Mouse (Mus musculus): ENCODE results near the gene Tmprss3. TPM values are rescaled to one million over a fixed set of nuclear protein-coding genes. Genes with fewer than 3 reads are reported as not detected.

The Tmprss3 gene
- polyA plus RNA-seq, 1 experiment from 2014 or later: not detected

- Histone ChIP-seq H3K27me3 (ENCODE audit: control insufficient read depth, insufficient read depth, low read length) (no peaks in the 10 kb centered on the region), H3K4me1 (replicated peaks; ENCODE audit: control insufficient read depth, insufficient read depth, low read length) (no peaks in the 10 kb centered on the region), H3K36me3 (ENCODE audit: control insufficient read depth, insufficient read depth, low read length) (no peaks in the 10 kb centered on the region), H3K9me3 (ENCODE audit: control insufficient read depth, low read length) (no peaks in the 10 kb centered on the region), H3K4me3 (ENCODE audit: low read depth, low read length) (no peak overlapping the region), H3K9ac (ENCODE audit: low read depth, low read length) (no peak overlapping the region), H3K27ac (ENCODE audit: low read depth, low read length) (no peak overlapping the region), H3K4me2 (replicated peaks; ENCODE audit: low read depth, low read length) (no peak overlapping the region)
- 84% methylated on average over 12 of the region's 12 CpGs for WGBS
- DNase-seq (ENCODE audit: low spot score): no peak
- no peak for ATAC-seq (ENCODE audit: low FRiP score)
Measured at GRCm38 (mm10) chr17:31184269-31184990, 14.3 kb downstream of the Tmprss3 start.

- no peak for DNase-seq (ENCODE audit: low spot score)
- no peak for ATAC-seq (ENCODE audit: low FRiP score)
- H3K4me3 ChIP-seq (ENCODE audit: low read depth, low read length): no peak overlapping the region
- H3K27ac ChIP-seq (ENCODE audit: low read depth, low read length): no peak overlapping the region
- H3K27me3 ChIP-seq (ENCODE audit: control insufficient read depth, insufficient read depth, low read length): no peaks in the 10 kb centered on the region
- no peak overlapping the region for H3K9ac ChIP-seq (ENCODE audit: low read depth, low read length)
- 71% methylated on average over 12 of the region's 12 CpGs for WGBS
- no peaks in the 10 kb centered on the region for H3K36me3 ChIP-seq (ENCODE audit: control insufficient read depth, insufficient read depth, low read length)
- no peaks in the 10 kb centered on the region for H3K9me3 ChIP-seq (ENCODE audit: control insufficient read depth, low read length)
- no peak overlapping the region for H3K4me2 ChIP-seq (replicated peaks; ENCODE audit: low read depth, low read length)
- no peaks in the 10 kb centered on the region for H3K4me1 ChIP-seq (replicated peaks; ENCODE audit: control insufficient read depth, insufficient read depth, low read length)
Measured at GRCm38 (mm10) chr17:31183180-31183974, 15.4 kb downstream of the Tmprss3 start.

GRCm38 (mm10) chr17:31181490-31181889, 17.3 kb downstream of the Tmprss3 start:
- Histone ChIP-seq H3K4me2 (replicated peaks; ENCODE audit: low read depth, low read length) (no peak overlapping the region), H3K36me3 (ENCODE audit: control insufficient read depth, insufficient read depth, low read length) (no peaks in the 10 kb centered on the region), H3K9ac (ENCODE audit: low read depth, low read length) (no peak overlapping the region), H3K9me3 (ENCODE audit: control insufficient read depth, low read length) (no peaks in the 10 kb centered on the region), H3K27ac (ENCODE audit: low read depth, low read length) (no peak overlapping the region), H3K27me3 (ENCODE audit: control insufficient read depth, insufficient read depth, low read length) (no peaks in the 10 kb centered on the region), H3K4me3 (ENCODE audit: low read depth, low read length) (no peak overlapping the region), H3K4me1 (replicated peaks; ENCODE audit: control insufficient read depth, insufficient read depth, low read length) (no peaks in the 10 kb centered on the region)
- DNase-seq (ENCODE audit: low spot score) (no peak), ATAC-seq (ENCODE audit: low FRiP score) (no peak)
- WGBS: 90% methylated on average over 4 of the region's 4 CpGs

GRCm38 (mm10) chr17:31176321-31176720, 22.5 kb downstream of the Tmprss3 start:
- no peak for ATAC-seq (ENCODE audit: low FRiP score)
- Histone ChIP-seq H3K4me2 (replicated peaks; ENCODE audit: low read depth, low read length) (no peak overlapping the region), H3K4me1 (replicated peaks; ENCODE audit: control insufficient read depth, insufficient read depth, low read length) (no peaks in the 10 kb centered on the region), H3K4me3 (ENCODE audit: low read depth, low read length) (no peak overlapping the region), H3K9ac (ENCODE audit: low read depth, low read length) (no peak overlapping the region), H3K9me3 (ENCODE audit: control insufficient read depth, low read length) (no peaks in the 10 kb centered on the region), H3K27ac (ENCODE audit: low read depth, low read length) (no peak overlapping the region), H3K27me3 (ENCODE audit: control insufficient read depth, insufficient read depth, low read length) (no peaks in the 10 kb centered on the region), H3K36me3 (ENCODE audit: control insufficient read depth, insufficient read depth, low read length) (no peaks in the 10 kb centered on the region)
- 92% methylated on average over 4 of the region's 4 CpGs for WGBS
- DNase-seq (ENCODE audit: low spot score): no peak

GRCm38 (mm10) chr17:31169796-31170195, 29.0 kb downstream of the Tmprss3 start:
- no peaks in the 10 kb centered on the region for H3K27me3 ChIP-seq (ENCODE audit: control insufficient read depth, insufficient read depth, low read length)
- no peak overlapping the region for H3K4me2 ChIP-seq (replicated peaks; ENCODE audit: low read depth, low read length)
- ATAC-seq (ENCODE audit: low FRiP score): no peak
- WGBS: 88% methylated on average over 5 of the region's 5 CpGs
- no peaks in the 10 kb centered on the region for H3K36me3 ChIP-seq (ENCODE audit: control insufficient read depth, insufficient read depth, low read length)
- no peak overlapping the region for H3K4me3 ChIP-seq (ENCODE audit: low read depth, low read length)
- no peaks in the 10 kb centered on the region for H3K4me1 ChIP-seq (replicated peaks; ENCODE audit: control insufficient read depth, insufficient read depth, low read length)
- DNase-seq (ENCODE audit: low spot score): no peak
- no peak overlapping the region for H3K9ac ChIP-seq (ENCODE audit: low read depth, low read length)
- no peaks in the 10 kb centered on the region for H3K9me3 ChIP-seq (ENCODE audit: control insufficient read depth, low read length)
- no peak overlapping the region for H3K27ac ChIP-seq (ENCODE audit: low read depth, low read length)

GRCm38 (mm10) chr17:31165127-31165526, 33.6 kb downstream of the Tmprss3 start, which contains the start of gene Tff1:
TSS of gene Tff1 (minus strand) at chr17:31165277.
- Histone ChIP-seq H3K4me2 (replicated peaks; ENCODE audit: low read depth, low read length) (no peak within 1 kb of the TSS), H3K9ac (ENCODE audit: low read depth, low read length) (no peak within 1 kb of the TSS), H3K36me3 (ENCODE audit: control insufficient read depth, insufficient read depth, low read length) (no peaks in the 10 kb centered on the region), H3K4me1 (replicated peaks; ENCODE audit: control insufficient read depth, insufficient read depth, low read length) (no peaks in the 10 kb centered on the region), H3K27me3 (ENCODE audit: control insufficient read depth, insufficient read depth, low read length) (no peaks in the 10 kb centered on the region), H3K27ac (ENCODE audit: low read depth, low read length) (no peak within 1 kb of the TSS), H3K4me3 (ENCODE audit: low read depth, low read length) (no peak within 1 kb of the TSS), H3K9me3 (ENCODE audit: control insufficient read depth, low read length) (no peaks in the 10 kb centered on the region)
- no peak for DNase-seq (ENCODE audit: low spot score)
- ATAC-seq (ENCODE audit: low FRiP score): no peak
- 87% methylated on average over 6 of the region's 6 CpGs for WGBS

- no peak for DNase-seq (ENCODE audit: low spot score)
- no peak overlapping the region for H3K9ac ChIP-seq (ENCODE audit: low read depth, low read length)
Measured at GRCm38 (mm10) chr17:31163821-31164220, 35.0 kb downstream of the Tmprss3 start.

GRCm38 (mm10) chr17:31162607-31163006, 36.2 kb downstream of the Tmprss3 start:
- Histone ChIP-seq H3K27me3 (ENCODE audit: control insufficient read depth, insufficient read depth, low read length) (no peaks in the 10 kb centered on the region), H3K9ac (ENCODE audit: low read depth, low read length) (no peak overlapping the region), H3K4me3 (ENCODE audit: low read depth, low read length) (no peak overlapping the region), H3K4me2 (replicated peaks; ENCODE audit: low read depth, low read length) (no peak overlapping the region), H3K27ac (ENCODE audit: low read depth, low read length) (no peak overlapping the region), H3K36me3 (ENCODE audit: control insufficient read depth, insufficient read depth, low read length) (no peaks in the 10 kb centered on the region), H3K9me3 (ENCODE audit: control insufficient read depth, low read length) (no peaks in the 10 kb centered on the region), H3K4me1 (replicated peaks; ENCODE audit: control insufficient read depth, insufficient read depth, low read length) (no peaks in the 10 kb centered on the region)
- DNase-seq (ENCODE audit: low spot score) (no peak), ATAC-seq (ENCODE audit: low FRiP score) (no peak)
- WGBS: 92% methylated on average over 12 of the region's 12 CpGs

More at GRCm38 (mm10) chr17:31163821-31164220, 35.0 kb downstream of the Tmprss3 start:
- no peak overlapping the region for H3K4me3 ChIP-seq (ENCODE audit: low read depth, low read length)
- 83% methylated on average over 2 of the region's 2 CpGs for WGBS
- no peaks in the 10 kb centered on the region for H3K27me3 ChIP-seq (ENCODE audit: control insufficient read depth, insufficient read depth, low read length)
- no peak overlapping the region for H3K4me2 ChIP-seq (replicated peaks; ENCODE audit: low read depth, low read length)
- H3K27ac ChIP-seq (ENCODE audit: low read depth, low read length): no peak overlapping the region
- no peaks in the 10 kb centered on the region for H3K4me1 ChIP-seq (replicated peaks; ENCODE audit: control insufficient read depth, insufficient read depth, low read length)
- H3K9me3 ChIP-seq (ENCODE audit: control insufficient read depth, low read length): no peaks in the 10 kb centered on the region
- no peaks in the 10 kb centered on the region for H3K36me3 ChIP-seq (ENCODE audit: control insufficient read depth, insufficient read depth, low read length)
- ATAC-seq (ENCODE audit: low FRiP score): no peak

- DNase-seq (ENCODE audit: low spot score): no peak
- 72% methylated on average over 4 of the region's 4 CpGs for WGBS
- no peak overlapping the region for H3K4me2 ChIP-seq (replicated peaks; ENCODE audit: low read depth, low read length)
- no peaks in the 10 kb centered on the region for H3K36me3 ChIP-seq (ENCODE audit: control insufficient read depth, insufficient read depth, low read length)
- no peak for ATAC-seq (ENCODE audit: low FRiP score)
- no peaks in the 10 kb centered on the region for H3K27me3 ChIP-seq (ENCODE audit: control insufficient read depth, insufficient read depth, low read length)
- no peaks in the 10 kb centered on the region for H3K4me1 ChIP-seq (replicated peaks; ENCODE audit: control insufficient read depth, insufficient read depth, low read length)
- H3K9me3 ChIP-seq (ENCODE audit: control insufficient read depth, low read length): no peaks in the 10 kb centered on the region
- H3K27ac ChIP-seq (ENCODE audit: low read depth, low read length): no peak overlapping the region
- no peak overlapping the region for H3K4me3 ChIP-seq (ENCODE audit: low read depth, low read length)
- H3K9ac ChIP-seq (ENCODE audit: low read depth, low read length): no peak overlapping the region
Measured at GRCm38 (mm10) chr17:31160291-31160690, 38.5 kb downstream of the Tmprss3 start.
